Mouse (Mus musculus): ENCODE results near the gene Ttc28. TPM values are rescaled to one million over a fixed set of nuclear protein-coding genes. Genes with fewer than 3 reads are reported as not detected.

Ttc28 gene
- total RNA-seq, 4 experiments from 2014 or later: 11.0 to 17.2 (median 12.3) TPM

GRCm38 (mm10) chr5:110879042-110879441 lies 561 bp upstream of the Ttc28 start:
- no peak for DNase-seq (ENCODE audit: low spot score)

- no peak for DNase-seq (ENCODE audit: low spot score)
Measured at GRCm38 (mm10) chr5:110888596-110888995, 9.0 kb downstream of the Ttc28 start.

GRCm38 (mm10) chr5:110889945-110890344 lies 10.3 kb downstream of the Ttc28 start:
- DNase-seq (ENCODE audit: low spot score): no peak

- DNase-seq (ENCODE audit: low spot score): no peak
Measured at GRCm38 (mm10) chr5:110890561-110890960, 11.0 kb downstream of the Ttc28 start.

- no peak for DNase-seq (ENCODE audit: low spot score)
Measured at GRCm38 (mm10) chr5:110897114-110897788, 17.6 kb downstream of the Ttc28 start.

- DNase-seq (ENCODE audit: low spot score): no peak
Measured at GRCm38 (mm10) chr5:110898169-110898568, 18.6 kb downstream of the Ttc28 start.

GRCm38 (mm10) chr5:110898785-110899184 lies 19.2 kb downstream of the Ttc28 start:
- DNase-seq (ENCODE audit: low spot score): no peak

GRCm38 (mm10) chr5:110900331-110900730 lies 20.7 kb downstream of the Ttc28 start:
- no peak for DNase-seq (ENCODE audit: low spot score)

GRCm38 (mm10) chr5:110906708-110907107 lies 27.1 kb downstream of the Ttc28 start:
- no peak for DNase-seq (ENCODE audit: low spot score)

- DNase-seq (ENCODE audit: low spot score): no peak
Measured at GRCm38 (mm10) chr5:110908879-110909278, 29.3 kb downstream of the Ttc28 start.

- no peak for DNase-seq (ENCODE audit: low spot score)
Measured at GRCm38 (mm10) chr5:110909955-110910589, 30.5 kb downstream of the Ttc28 start.

GRCm38 (mm10) chr5:110914859-110915258 lies 35.3 kb downstream of the Ttc28 start:
- no peak for DNase-seq (ENCODE audit: low spot score)

- DNase-seq (ENCODE audit: low spot score): no peak
Measured at GRCm38 (mm10) chr5:110916241-110916640, 36.6 kb downstream of the Ttc28 start.

- no peak for DNase-seq (ENCODE audit: low spot score)
Measured at GRCm38 (mm10) chr5:110919541-110919940, 39.9 kb downstream of the Ttc28 start.

- peak; percentile 56 for DNase-seq (ENCODE audit: low spot score)
Measured at GRCm38 (mm10) chr5:110923336-110923735, 43.7 kb downstream of the Ttc28 start.

GRCm38 (mm10) chr5:110924636-110925035 lies 45.0 kb downstream of the Ttc28 start:
- no peak for DNase-seq (ENCODE audit: low spot score)

GRCm38 (mm10) chr5:110925804-110926203 lies 46.2 kb downstream of the Ttc28 start:
- no peak for DNase-seq (ENCODE audit: low spot score)

- peak; percentile 55 for DNase-seq (ENCODE audit: low spot score)
Measured at GRCm38 (mm10) chr5:110928289-110928688, 48.7 kb downstream of the Ttc28 start.

- no peak for DNase-seq (ENCODE audit: low spot score)
Measured at GRCm38 (mm10) chr5:110929306-110929705, 49.7 kb downstream of the Ttc28 start.

GRCm38 (mm10) chr5:110936606-110937005 lies 57.0 kb downstream of the Ttc28 start:
- no peak for DNase-seq (ENCODE audit: low spot score)

GRCm38 (mm10) chr5:110944326-110944725 lies 64.7 kb downstream of the Ttc28 start:
- DNase-seq (ENCODE audit: low spot score): no peak

- DNase-seq (ENCODE audit: low spot score): no peak
Measured at GRCm38 (mm10) chr5:110948476-110949399, 69.1 kb downstream of the Ttc28 start.

All from heart, adult 8-10 months (tissue).